Mouse (Mus musculus) MEL (cell line): ENCODE data around the gene Uqcc3.

ENCODE experiments used
- CHD1 ChIP-seq: IDR thresholded peaks from 2 replicates; pipeline ENCODE4 v1.6.1; 2012; ENCODE audit warnings: low read depth, mild to moderate bottlenecking, inconsistent platforms, low read length, improper control_type of control experiment
- CTCF ChIP-seq, 3 experiments: IDR thresholded peaks in 2 of 3; conservative IDR thresholded peaks in 1 of 3; 2 replicates each; pipeline ENCODE4 v1.5.1; 2011 to 2012; ENCODE audit warnings: low read length in 3 of 3, low read depth in 2 of 3, mild to moderate bottlenecking in 2 of 3, improper control_type of control experiment in 1 of 3, inconsistent platforms in 1 of 3, mixed read lengths in 1 of 3, moderate library complexity in 1 of 3; ENCODE audit not compliant: control insufficient read depth in 1 of 3, insufficient read depth in 1 of 3, poor library complexity in 1 of 3, severe bottlenecking in 1 of 3
- E2F4 ChIP-seq: IDR thresholded peaks from 2 replicates; pipeline ENCODE4 v1.6.1; 2011; ENCODE audit warnings: low read depth, low read length, improper control_type of control experiment, borderline replicate concordance
- EP300 ChIP-seq, 2 experiments: IDR thresholded peaks; 2 replicates each; pipeline ENCODE4 v1.6.1; 2011; ENCODE audit warnings: improper control_type of control experiment in 2 of 2, low read length in 2 of 2, low read depth in 1 of 2, mild to moderate bottlenecking in 1 of 2
- GABPA ChIP-seq: IDR thresholded peaks from 2 replicates; pipeline ENCODE4 v1.6.1; 2012; ENCODE audit warnings: low read depth, mild to moderate bottlenecking, inconsistent platforms, low read length, improper control_type of control experiment, moderate library complexity
- MAFK ChIP-seq: IDR thresholded peaks from 2 replicates; pipeline ENCODE4 v1.6.1; 2011; ENCODE audit warnings: low read depth, mild to moderate bottlenecking, low read length, improper control_type of control experiment, borderline replicate concordance
- POLR2A ChIP-seq, 2 experiments: IDR thresholded peaks; 2 replicates each; pipeline ENCODE4 v1.6.1; 2011 to 2012; ENCODE audit warnings: low read length in 2 of 2, mild to moderate bottlenecking in 2 of 2, control low read depth in 1 of 2, improper control_type of control experiment in 1 of 2, low read depth in 1 of 2, moderate library complexity in 1 of 2; ENCODE audit not compliant: control insufficient read depth in 1 of 2, insufficient read depth in 1 of 2, poor library complexity in 1 of 2
- POLR2AphosphoS5 ChIP-seq: IDR thresholded peaks from 2 replicates; pipeline ENCODE4 v1.6.1; 2012; ENCODE audit warnings: low read depth, borderline replicate concordance, mild to moderate bottlenecking, inconsistent platforms, low read length, moderate library complexity, mixed read lengths
- RCOR1 ChIP-seq: IDR thresholded peaks from 2 replicates; pipeline ENCODE4 v1.6.1; 2012; ENCODE audit warnings: low read depth, mild to moderate bottlenecking, inconsistent platforms, low read length, improper control_type of control experiment
- SMC3 ChIP-seq: IDR thresholded peaks from 2 replicates; pipeline ENCODE4 v1.6.1; 2011; ENCODE audit warnings: low read depth, low read length, improper control_type of control experiment
- TAL1 ChIP-seq: IDR thresholded peaks from 2 replicates; pipeline ENCODE4 v1.6.1; 2012; ENCODE audit warnings: mild to moderate bottlenecking, inconsistent platforms, low read length, moderate library complexity, mixed read lengths
- UBTF ChIP-seq: IDR thresholded peaks from 2 replicates; pipeline ENCODE4 v1.6.1; 2012; ENCODE audit warnings: low read depth, mild to moderate bottlenecking, inconsistent platforms, low read length, improper control_type of control experiment, moderate library complexity, borderline replicate concordance; ENCODE audit not compliant: insufficient read depth
- USF1 ChIP-seq: IDR thresholded peaks from 2 replicates; pipeline ENCODE4 v1.6.1; 2014; ENCODE audit warnings: low read depth, mild to moderate bottlenecking, inconsistent platforms, low read length, improper control_type of control experiment, moderate library complexity

DNA sequence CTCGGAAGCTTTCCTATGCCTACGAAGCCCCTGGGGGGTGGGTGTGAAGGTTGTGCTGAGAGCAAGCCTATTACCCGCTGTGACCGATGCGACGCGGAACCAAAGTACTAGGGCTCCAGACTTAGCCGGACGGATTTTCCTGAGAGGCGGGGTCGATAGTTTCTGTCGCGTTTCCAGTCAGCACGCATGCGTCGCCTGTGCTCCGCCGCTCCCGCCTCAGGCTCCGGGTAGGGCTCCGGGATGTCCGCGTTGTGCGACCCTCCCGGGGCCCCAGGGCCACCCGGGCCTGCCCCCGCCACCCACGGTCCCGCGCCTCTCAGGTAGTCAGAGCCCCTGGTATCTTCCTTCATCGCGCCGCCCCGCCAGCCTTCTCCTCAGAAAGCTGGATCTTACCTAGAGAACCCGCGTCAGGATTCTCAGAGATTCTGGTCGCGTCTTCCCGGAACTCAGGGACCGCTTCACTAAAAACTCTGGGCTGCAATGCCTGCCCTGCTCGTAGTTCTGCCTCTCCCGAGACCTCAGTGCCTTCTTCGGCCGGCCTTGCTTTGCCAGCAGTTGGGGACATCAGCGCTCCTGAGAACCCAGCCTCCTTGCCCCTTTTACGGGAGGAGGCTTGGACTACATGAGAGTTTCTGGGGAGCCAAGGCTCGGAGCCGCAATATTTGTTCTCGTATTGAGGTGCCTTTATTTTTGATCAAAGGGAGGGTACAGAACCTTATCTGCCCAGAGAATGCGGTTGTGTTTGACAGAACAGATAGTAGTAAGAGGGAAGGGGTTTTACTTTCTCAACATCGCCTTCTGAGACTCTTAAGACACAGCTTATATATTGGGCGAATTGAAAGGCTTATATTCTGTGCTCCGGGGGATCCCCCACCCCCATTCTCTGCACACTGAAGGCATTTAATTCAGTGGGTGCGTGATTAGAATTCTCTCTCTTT, 12.4 kb upstream of the Uqcc3 start, which contains the start of gene Ints5:
- peak; percentile 23; the same call in 1 of the 2 replicates for TF ChIP-seq RCOR1
- no peak for TF ChIP-seq SMC3
- no peak for TF ChIP-seq CTCF (IDR thresholded peaks at IDR 0.05 in 2 of 3, conservative IDR thresholded peaks at IDR 0.05 in 1 of 3; ENCODE audit: control insufficient read depth in 1 of 3, insufficient read depth in 1 of 3, low read depth in 2 of 3, low read length in 3 of 3, poor library complexity in 1 of 3, severe bottlenecking in 1 of 3)
- no peak for TF ChIP-seq CHD1
- TF ChIP-seq EP300 (IDR thresholded peaks at IDR 0.05; ENCODE audit: low read depth in 1 of 2, low read length in 2 of 2), result peak in 1 of 2 experiments; percentile 46; a peak in 1 of 4 replicates
- peak; percentile 91 to 95 for TF ChIP-seq POLR2A (IDR thresholded peaks at IDR 0.05; ENCODE audit: control insufficient read depth in 1 of 2, insufficient read depth in 1 of 2, low read depth in 1 of 2, low read length in 2 of 2, poor library complexity in 1 of 2)
- TF ChIP-seq E2F4, result no peak; the same call in 1 of the 2 replicates
- no peak for TF ChIP-seq MAFK
- no peak for TF ChIP-seq GABPA
- TF ChIP-seq TAL1, result no peak
- peak; percentile 87; the same call in 1 of the 2 replicates for TF ChIP-seq UBTF
- 0 out of 2 replicates have a peak, but pooled peaks have one; percentile 28 for TF ChIP-seq USF1
- no peak for TF ChIP-seq POLR2AphosphoS5
